Mouse (Mus musculus) ES-Bruce4 (cell line): Measurements from ENCODE around the gene Glrx3. TPM values are rescaled to one million over a fixed set of nuclear protein-coding genes. Genes with fewer than 3 reads are reported as not detected.

Source experiments
- H3K27ac ChIP-seq: 2 replicates; pipeline ENCODE4 v1.5.1; 2012; ENCODE audit warnings: low read length, inconsistent platforms; ENCODE audit not compliant: insufficient read depth
- H3K27me3 ChIP-seq: 2 replicates; pipeline ENCODE4 v1.6.1; 2012; ENCODE audit warnings: mild to moderate bottlenecking, low read length, inconsistent platforms; ENCODE audit not compliant: control insufficient read depth, poor library complexity, insufficient read depth, severe bottlenecking
- H3K36me3 ChIP-seq: 2 replicates; pipeline ENCODE4 v1.6.1; 2012; ENCODE audit warnings: inconsistent platforms, mild to moderate bottlenecking, low read length, moderate library complexity; ENCODE audit not compliant: control insufficient read depth, poor library complexity, insufficient read depth, severe bottlenecking
- H3K4me1 ChIP-seq: one replicate; pipeline ENCODE4 v1.8.1; 2011; ENCODE audit warnings: low read length; ENCODE audit not compliant: control insufficient read depth, insufficient read depth
- H3K4me3 ChIP-seq: 2 replicates; pipeline ENCODE4 v1.5.1; 2011; ENCODE audit warnings: low read depth, mild to moderate bottlenecking, low read length
- H3K9ac ChIP-seq: 2 replicates; pipeline ENCODE4 v1.6.1; 2012; ENCODE audit warnings: low read depth, mild to moderate bottlenecking, inconsistent platforms; ENCODE audit not compliant: poor library complexity, severe bottlenecking
- H3K9me3 ChIP-seq: replicated peaks from 2 replicates; pipeline ENCODE4 v1.6.1; 2012; ENCODE audit warnings: mild to moderate bottlenecking, low read length, inconsistent platforms; ENCODE audit not compliant: control insufficient read depth, poor library complexity, insufficient read depth, severe bottlenecking
- CTCF ChIP-seq: IDR thresholded peaks from one replicate; pipeline ENCODE4 v1.8.1; 2011; ENCODE audit warnings: low read depth, low read length
- EP300 ChIP-seq: IDR thresholded peaks from 2 replicates; pipeline ENCODE4 v1.6.1; 2011; ENCODE audit warnings: low read depth, low read length; ENCODE audit not compliant: insufficient read depth
- POLR2A ChIP-seq: IDR thresholded peaks from one replicate; pipeline ENCODE4 v1.8.1; 2011; ENCODE audit warnings: low read length; ENCODE audit not compliant: insufficient read depth
- polyA plus RNA-seq: library from polyadenylated mRNA; stranded (reverse); fragments of >200 nt; gene quantifications from 2 replicates; pipeline ENCODE4 v1.2.4, GENCODE M21; 2011; ENCODE audit warnings: low read depth; ENCODE audit not compliant: missing spikeins, insufficient read depth, insufficient read length

Gene Glrx3
- polyA plus RNA-seq, 1 experiment: 274 TPM

GRCm38 (mm10) chr7:137517588-137517987 is 80.2 kb downstream of the Glrx3 start:
- Histone ChIP-seq H3K27me3 (no peaks in the 10 kb centered on the region), H3K9ac (no peak overlapping the region), H3K27ac (no peak overlapping the region), H3K9me3 (no peaks in the 10 kb centered on the region), H3K4me3 (no peak overlapping the region), H3K36me3 (no peaks in the 10 kb centered on the region), H3K4me1 (no peaks in the 10 kb centered on the region)
- TF ChIP-seq CTCF: no peak
- TF ChIP-seq EP300: no peak

- TF ChIP-seq CTCF: no peak
- TF ChIP-seq EP300: no peak
- TF ChIP-seq POLR2A: no peak
- H3K9ac ChIP-seq: no peak overlapping the region
Measured at GRCm38 (mm10) chr7:137518028-137518576, 80.7 kb downstream of the Glrx3 start.

More at GRCm38 (mm10) chr7:137518028-137518576, 80.7 kb downstream of the Glrx3 start:
- Histone ChIP-seq H3K27ac (no peak overlapping the region), H3K4me1 (no peaks in the 10 kb centered on the region), H3K4me3 (no peak overlapping the region), H3K36me3 (no peaks in the 10 kb centered on the region), H3K9me3 (no peaks in the 10 kb centered on the region), H3K27me3 (no peaks in the 10 kb centered on the region)

Other genes with a start within 250 kb of the Glrx3 start
- gene Ebf3, start 123.2 kb upstream of the Glrx3 start, polyA plus RNA-seq: 0.26 TPM in 1 of 2 replicates, not detected in the other
- gene 9430038I01Rik, start 26.9 kb upstream of the Glrx3 start, polyA plus RNA-seq: 11.8 and 11.9 TPM in 2 replicates